Mouse (Mus musculus) liver, embryonic 14.5 days (tissue): Measurements from ENCODE around the gene Nr2f2.

Experiments
- CTCF ChIP-seq: IDR thresholded peaks from 2 replicates; pipeline ENCODE4 v1.5.1; 2016; ENCODE audit warnings: antibody characterized with exemption, low read depth, control low read depth
- EP300 ChIP-seq: IDR thresholded peaks from 2 replicates; pipeline ENCODE4 v1.6.1; 2016; ENCODE audit warnings: antibody characterized with exemption, low read depth

- TF ChIP-seq CTCF (no peak), EP300 (no peak)
These were observed 11.2 kb downstream of the Nr2f2 start for GRCm38 (mm10) chr7:70355357-70355620.
